Mouse (Mus musculus): Measurements from ENCODE around the gene Renbp. TPM values are rescaled to one million over a fixed set of nuclear protein-coding genes. Genes with fewer than 3 reads are reported as not detected.
A peak's percentile ranks its signal among the peaks of the same experiment; 100 is the strongest.

Gene Renbp
- polyA plus RNA-seq, 1 experiment, result 73.2 TPM

DNA sequence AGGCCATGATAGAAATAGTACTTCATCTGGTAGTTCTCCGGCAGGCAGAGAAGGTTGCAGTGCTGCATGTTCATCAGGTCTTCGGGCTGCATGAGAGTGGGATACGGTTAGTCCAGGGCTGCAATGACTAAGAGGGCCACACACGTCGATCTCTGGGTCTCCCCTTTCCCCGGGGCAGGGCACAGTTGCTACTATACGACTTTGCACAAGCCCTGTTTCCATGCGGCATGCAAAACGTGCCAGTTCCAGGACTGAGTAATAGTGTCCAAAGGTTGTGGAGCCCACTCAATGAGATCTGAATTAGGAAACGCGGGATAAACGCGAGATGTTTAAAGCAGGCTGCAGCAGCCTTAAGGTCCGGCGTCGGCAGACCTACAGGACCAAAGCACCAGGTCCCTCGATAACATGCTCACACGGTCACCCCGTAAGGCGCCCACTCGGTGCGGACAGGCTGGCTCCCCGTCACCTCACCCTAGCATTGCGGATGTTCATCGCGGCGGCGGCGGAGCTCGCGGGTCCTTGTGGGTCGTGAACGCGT lies 9.3 kb downstream of the Renbp start:
- TF ChIP-seq MYOG (IDR thresholded peaks at IDR 0.05; ENCODE audit: control insufficient read depth, extremely low read depth, insufficient read length) (no peak), CTCF (IDR thresholded peaks at IDR 0.05; ENCODE audit: control insufficient read depth, insufficient read depth, insufficient read length) (no peak), USF1 (IDR thresholded peaks at IDR 0.05; ENCODE audit: low read depth) (no peak), CEBPB (IDR thresholded peaks at IDR 0.05; ENCODE audit: low read depth) (no peak), MYOD1 (IDR thresholded peaks at IDR 0.05; ENCODE audit: control insufficient read depth, insufficient read length, low read depth) (no peak), FOSL1 (IDR thresholded peaks at IDR 0.05; ENCODE audit: insufficient read depth, low read length, poor library complexity, severe bottlenecking) (no peak), MAX (IDR thresholded peaks at IDR 0.05) (no peak)
- peak overlapping the region; percentile 57 for H3K4me3 ChIP-seq (ENCODE audit: insufficient read depth, poor library complexity, severe bottlenecking)
- H3K79me3 ChIP-seq (ENCODE audit: low read depth), result peaks cover 18% of the 10 kb centered on the region
- peak overlapping the region; percentile 96 for H3ac ChIP-seq (ENCODE audit: control insufficient read depth, insufficient read length, low read depth)
- H3K36me3 ChIP-seq (ENCODE audit: control insufficient read depth, insufficient read depth), result peaks cover 25% of the 10 kb centered on the region
- H3K79me2 ChIP-seq (ENCODE audit: control insufficient read depth, insufficient read depth), result peaks cover 26% of the 10 kb centered on the region
- H3K27me3 ChIP-seq (ENCODE audit: control insufficient read depth, insufficient read depth, insufficient read length), result no peaks in the 10 kb centered on the region

- Histone ChIP-seq H3ac (ENCODE audit: control insufficient read depth, insufficient read length, low read depth) (no peak overlapping the region), H3K36me3 (ENCODE audit: control insufficient read depth, insufficient read depth) (peaks cover 25% of the 10 kb centered on the region), H3K27me3 (ENCODE audit: control insufficient read depth, insufficient read depth, insufficient read length) (no peaks in the 10 kb centered on the region), H3K79me3 (ENCODE audit: low read depth) (peaks cover 18% of the 10 kb centered on the region), H3K4me3 (ENCODE audit: insufficient read depth, poor library complexity, severe bottlenecking) (no peak overlapping the region), H3K79me2 (ENCODE audit: control insufficient read depth, insufficient read depth) (peaks cover 26% of the 10 kb centered on the region)
- no peak for TF ChIP-seq MYOD1 (IDR thresholded peaks at IDR 0.05; ENCODE audit: control insufficient read depth, insufficient read length, low read depth)
These were observed 12.0 kb downstream of the Renbp start for GRCm38 (mm10) chrX:73918631-73919030.

- TF ChIP-seq MAX (IDR thresholded peaks at IDR 0.05), result no peak
- TF ChIP-seq MYOG (IDR thresholded peaks at IDR 0.05; ENCODE audit: control insufficient read depth, extremely low read depth, insufficient read length), result no peak
- TF ChIP-seq CEBPB (IDR thresholded peaks at IDR 0.05; ENCODE audit: low read depth), result no peak
- no peak for TF ChIP-seq FOSL1 (IDR thresholded peaks at IDR 0.05; ENCODE audit: insufficient read depth, low read length, poor library complexity, severe bottlenecking)
- no peak for TF ChIP-seq CTCF (IDR thresholded peaks at IDR 0.05; ENCODE audit: control insufficient read depth, insufficient read depth, insufficient read length)
- TF ChIP-seq USF1 (IDR thresholded peaks at IDR 0.05; ENCODE audit: low read depth), result no peak
- no peak for TF ChIP-seq MYOD1 (IDR thresholded peaks at IDR 0.05; ENCODE audit: control insufficient read depth, insufficient read length, low read depth)
These were observed 13.7 kb downstream of the Renbp start for GRCm38 (mm10) chrX:73916945-73917344.

GRCm38 (mm10) chrX:73914827-73915703 lies 15.6 kb downstream of the Renbp start:
- Histone ChIP-seq H3K79me3 (ENCODE audit: low read depth) (peaks cover 5% of the 10 kb centered on the region), H3K27me3 (ENCODE audit: control insufficient read depth, insufficient read depth, insufficient read length) (no peaks in the 10 kb centered on the region), H3K79me2 (ENCODE audit: control insufficient read depth, insufficient read depth) (peaks cover 11% of the 10 kb centered on the region), H3K36me3 (ENCODE audit: control insufficient read depth, insufficient read depth) (peaks cover 24% of the 10 kb centered on the region), H3ac (ENCODE audit: control insufficient read depth, insufficient read length, low read depth) (peak overlapping the region; percentile 35), H3K4me3 (ENCODE audit: insufficient read depth, poor library complexity, severe bottlenecking) (no peak overlapping the region)
- TF ChIP-seq MYOG (IDR thresholded peaks at IDR 0.05; ENCODE audit: control insufficient read depth, extremely low read depth, insufficient read length), result no peak
- TF ChIP-seq CTCF (IDR thresholded peaks at IDR 0.05; ENCODE audit: control insufficient read depth, insufficient read depth, insufficient read length), result no peak
- TF ChIP-seq USF1 (IDR thresholded peaks at IDR 0.05; ENCODE audit: low read depth), result no peak

More at GRCm38 (mm10) chrX:73916945-73917344, 13.7 kb downstream of the Renbp start:
- H3K79me2 ChIP-seq (ENCODE audit: control insufficient read depth, insufficient read depth), result peaks cover 26% of the 10 kb centered on the region
- peaks cover 18% of the 10 kb centered on the region for H3K79me3 ChIP-seq (ENCODE audit: low read depth)
- H3K36me3 ChIP-seq (ENCODE audit: control insufficient read depth, insufficient read depth), result peaks cover 25% of the 10 kb centered on the region
- H3K27me3 ChIP-seq (ENCODE audit: control insufficient read depth, insufficient read depth, insufficient read length), result no peaks in the 10 kb centered on the region
- no peak overlapping the region for H3ac ChIP-seq (ENCODE audit: control insufficient read depth, insufficient read length, low read depth)
- no peak overlapping the region for H3K4me3 ChIP-seq (ENCODE audit: insufficient read depth, poor library complexity, severe bottlenecking)

- H3ac ChIP-seq (ENCODE audit: control insufficient read depth, insufficient read length, low read depth), result no peak overlapping the region
- TF ChIP-seq FOSL1 (IDR thresholded peaks at IDR 0.05; ENCODE audit: insufficient read depth, low read length, poor library complexity, severe bottlenecking) (no peak), USF1 (IDR thresholded peaks at IDR 0.05; ENCODE audit: low read depth) (no peak), CEBPB (IDR thresholded peaks at IDR 0.05; ENCODE audit: low read depth) (no peak), CTCF (IDR thresholded peaks at IDR 0.05; ENCODE audit: control insufficient read depth, insufficient read depth, insufficient read length) (no peak)
- no peaks in the 10 kb centered on the region for H3K36me3 ChIP-seq (ENCODE audit: control insufficient read depth, insufficient read depth)
These were observed 19.1 kb downstream of the Renbp start for GRCm38 (mm10) chrX:73911588-73911987.

GRCm38 (mm10) chrX:73911156-73911555 lies 19.5 kb downstream of the Renbp start:
- TF ChIP-seq CTCF (IDR thresholded peaks at IDR 0.05; ENCODE audit: control insufficient read depth, insufficient read depth, insufficient read length), result no peak
- TF ChIP-seq MYOD1 (IDR thresholded peaks at IDR 0.05; ENCODE audit: control insufficient read depth, insufficient read length, low read depth), result no peak
- no peak for TF ChIP-seq MAX (IDR thresholded peaks at IDR 0.05)
- TF ChIP-seq FOSL1 (IDR thresholded peaks at IDR 0.05; ENCODE audit: insufficient read depth, low read length, poor library complexity, severe bottlenecking), result no peak
- TF ChIP-seq CEBPB (IDR thresholded peaks at IDR 0.05; ENCODE audit: low read depth), result no peak
- TF ChIP-seq MYOG (IDR thresholded peaks at IDR 0.05; ENCODE audit: control insufficient read depth, extremely low read depth, insufficient read length), result no peak
- TF ChIP-seq USF1 (IDR thresholded peaks at IDR 0.05; ENCODE audit: low read depth), result no peak
- H3K4me3 ChIP-seq (ENCODE audit: insufficient read depth, poor library complexity, severe bottlenecking), result no peak overlapping the region
- no peaks in the 10 kb centered on the region for H3K27me3 ChIP-seq (ENCODE audit: control insufficient read depth, insufficient read depth, insufficient read length)

More at GRCm38 (mm10) chrX:73911588-73911987, 19.1 kb downstream of the Renbp start:
- Histone ChIP-seq H3K4me3 (ENCODE audit: insufficient read depth, poor library complexity, severe bottlenecking) (no peak overlapping the region), H3K27me3 (ENCODE audit: control insufficient read depth, insufficient read depth, insufficient read length) (no peaks in the 10 kb centered on the region), H3K79me2 (ENCODE audit: control insufficient read depth, insufficient read depth) (no peaks in the 10 kb centered on the region), H3K79me3 (ENCODE audit: low read depth) (no peaks in the 10 kb centered on the region)

More at GRCm38 (mm10) chrX:73911156-73911555, 19.5 kb downstream of the Renbp start:
- Histone ChIP-seq H3K79me3 (ENCODE audit: low read depth) (no peaks in the 10 kb centered on the region), H3K36me3 (ENCODE audit: control insufficient read depth, insufficient read depth) (no peaks in the 10 kb centered on the region), H3K79me2 (ENCODE audit: control insufficient read depth, insufficient read depth) (no peaks in the 10 kb centered on the region), H3ac (ENCODE audit: control insufficient read depth, insufficient read length, low read depth) (no peak overlapping the region)
